Mouse (Mus musculus) CD8-positive naive resting alpha-beta T cell, adult 2 months (primary cell): ENCODE results near the gene Vmn1r119.
"Not testable (repeated sequence)": the region's sequence is repeated elsewhere in the genome, so short reads cannot be mapped to it uniquely, and the experiment has no call there.

Experiments
- DNase-seq, 2 experiments: peaks; one replicate each; pipeline ENCODE4 v3.0.0; 2022; ENCODE audit warnings: low read depth in 2 of 2, low spot score in 2 of 2

Gene Vmn1r119

GRCm38 (mm10) chr7:21012355-21012754 lies at the start of gene Vmn1r119:
Gene Vmn1r119, minus strand, starts transcription at chr7:21012455.
- not testable (repeated sequence) for DNase-seq

DNA sequence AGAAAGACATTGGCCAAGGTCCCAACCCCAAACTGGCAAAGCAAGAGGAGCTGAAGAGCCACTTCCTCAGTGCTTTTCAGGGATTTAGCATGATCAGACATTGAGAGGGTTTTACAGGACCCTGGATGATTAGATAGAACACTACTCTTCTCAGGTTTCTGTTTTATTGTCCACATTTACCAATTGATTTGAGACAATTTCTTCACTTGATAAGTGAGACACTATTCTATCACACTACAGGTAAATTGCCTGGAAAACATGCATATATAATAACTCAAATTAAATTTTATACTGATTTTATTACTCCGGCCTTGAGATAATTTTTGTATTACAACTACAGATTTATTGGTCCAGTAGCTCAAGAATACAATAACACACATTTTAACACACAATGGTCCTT lies 41.4 kb upstream of the Vmn1r119 start, which contains the start of gene Vmn1r120:
Vmn1r120 (minus strand) TSS at position 101 of the 400 bp plus-strand sequence.
- not testable (repeated sequence) for DNase-seq
